Mouse (Mus musculus): ENCODE results near the gene Baat.
"Not testable (repeated sequence)": the region's sequence is repeated elsewhere in the genome, so short reads cannot be mapped to it uniquely, and the experiment has no call there.

Gene Baat

GRCm38 (mm10) chr4:49485442-49485841 lies 20.9 kb downstream of the Baat start:
- CTCF ChIA-PET: no interaction called here

GRCm38 (mm10) chr4:49480896-49481295 lies 25.5 kb downstream of the Baat start:
- CTCF ChIA-PET: no interaction called here

GRCm38 (mm10) chr4:49480104-49480760 lies 26.1 kb downstream of the Baat start:
- CTCF ChIA-PET: no interaction called here

- CTCF ChIA-PET: not testable (repeated sequence)
These were observed 27.3 kb downstream of the Baat start for GRCm38 (mm10) chr4:49479035-49479434.

GRCm38 (mm10) chr4:49478118-49478877 lies 28.1 kb downstream of the Baat start:
- CTCF ChIA-PET: no interaction called here

GRCm38 (mm10) chr4:49474583-49474982 lies 31.8 kb downstream of the Baat start:
- CTCF ChIA-PET: no interaction called here

- CTCF ChIA-PET: no interaction called here
These were observed 32.8 kb downstream of the Baat start, which contains the start of gene Acnat1 for GRCm38 (mm10) chr4:49473435-49474100. Gene Acnat1, minus strand, starts transcription at chr4:49473912.

GRCm38 (mm10) chr4:49469435-49470151 lies 36.8 kb downstream of the Baat start:
- CTCF ChIA-PET: no interaction called here

GRCm38 (mm10) chr4:49467360-49467759 lies 39.0 kb downstream of the Baat start:
- CTCF ChIA-PET: no interaction called here

- CTCF ChIA-PET: no interaction called here
These were observed 50.2 kb downstream of the Baat start for GRCm38 (mm10) chr4:49456171-49456570.

GRCm38 (mm10) chr4:49451848-49452551 lies 54.4 kb downstream of the Baat start:
- CTCF ChIA-PET: no interaction called here

GRCm38 (mm10) chr4:49451133-49451847 lies 55.1 kb downstream of the Baat start:
- CTCF ChIA-PET: not testable (repeated sequence)

All from spleen, embryonic (tissue).